Mouse (Mus musculus) left cerebral cortex, adult 8-10 months (tissue): ENCODE data around the gene Arid5b. TPM values are rescaled to one million over a fixed set of nuclear protein-coding genes. Genes with fewer than 3 reads are reported as not detected.

ENCODE experiments used
- DNase-seq, 2 experiments: peaks; one replicate each; pipeline ENCODE4 v3.0.0; 2022; ENCODE audit warnings: low spot score in 2 of 2
- total RNA-seq, 4 experiments: library from RNA; stranded (reverse); gene quantifications; 2 replicates each; pipeline ENCODE4 v1.2.4; 2022

Arid5b gene
- total RNA-seq, 4 experiments from 2014 or later: 25.1 to 30.5 (median 26.5) TPM

GRCm38 (mm10) chr10:68236956-68237455 is 41.5 kb downstream of the Arid5b start:
- DNase-seq: no peak

- no peak for DNase-seq
These were observed 47.0 kb downstream of the Arid5b start for GRCm38 (mm10) chr10:68231385-68232182.

GRCm38 (mm10) chr10:68230653-68231384 is 47.7 kb downstream of the Arid5b start:
- DNase-seq: no peak

- no peak for DNase-seq
These were observed 48.6 kb downstream of the Arid5b start for GRCm38 (mm10) chr10:68229640-68230565.

GRCm38 (mm10) chr10:68222676-68223075 is 55.9 kb downstream of the Arid5b start:
- no peak for DNase-seq

- DNase-seq: no peak
These were observed 56.5 kb downstream of the Arid5b start for GRCm38 (mm10) chr10:68222012-68222411.

- no peak for DNase-seq
These were observed 59.2 kb downstream of the Arid5b start for GRCm38 (mm10) chr10:68219327-68219726.

GRCm38 (mm10) chr10:68218678-68219077 is 59.9 kb downstream of the Arid5b start:
- no peak for DNase-seq

GRCm38 (mm10) chr10:68214809-68215468 is 63.6 kb downstream of the Arid5b start:
- DNase-seq: no peak

GRCm38 (mm10) chr10:68212061-68212915 is 66.3 kb downstream of the Arid5b start:
- no peak for DNase-seq

- DNase-seq: no peak
These were observed 67.0 kb downstream of the Arid5b start for GRCm38 (mm10) chr10:68211514-68211913.

GRCm38 (mm10) chr10:68210025-68210642 is 68.4 kb downstream of the Arid5b start:
- DNase-seq: no peak

- no peak for DNase-seq
These were observed 69.9 kb downstream of the Arid5b start for GRCm38 (mm10) chr10:68208670-68209065.

- DNase-seq: no peak
These were observed 70.5 kb downstream of the Arid5b start for GRCm38 (mm10) chr10:68207803-68208669.

GRCm38 (mm10) chr10:68204391-68204790 is 74.1 kb downstream of the Arid5b start:
- DNase-seq: no peak

- no peak for DNase-seq
These were observed 74.7 kb downstream of the Arid5b start for GRCm38 (mm10) chr10:68203860-68204259.

- DNase-seq: no peak
These were observed 75.2 kb downstream of the Arid5b start for GRCm38 (mm10) chr10:68203322-68203721.

GRCm38 (mm10) chr10:68199440-68199839 is 79.1 kb downstream of the Arid5b start:
- DNase-seq: no peak
